Mouse (Mus musculus) limb, embryonic 14.5 days (tissue): Measurements from ENCODE around the gene Gm20388. TPM values are rescaled to one million over a fixed set of nuclear protein-coding genes. Genes with fewer than 3 reads are reported as not detected.

Experiments
- ATAC-seq: fragments of 200-750 bp; cut with Nextera tagmentation; 2 replicates; pipeline ENCODE4 v1.8.0; 2017; ENCODE audit warnings: low read depth, moderate number of reproducible peaks, moderate TSS enrichment; ENCODE audit not compliant: low FRiP score
- DNase-seq: peaks from one replicate; pipeline ENCODE4 v3.0.0-alpha.2; 2015; ENCODE audit warnings: low spot score
- H3K27ac ChIP-seq: fragments of 300-500 bp; sonication (generic); replicated peaks from 2 replicates; pipeline ENCODE4 v1.5.1; 2014; ENCODE audit warnings: low read depth, mild to moderate bottlenecking, low read length, moderate library complexity, mixed read lengths
- H3K27me3 ChIP-seq: fragments of 300-500 bp; sonication (generic); 2 replicates; pipeline ENCODE4 v1.6.1; 2014; ENCODE audit warnings: low read length, mixed read lengths; ENCODE audit not compliant: control insufficient read depth, insufficient read depth
- H3K36me3 ChIP-seq: fragments of 300-500 bp; sonication (generic); 2 replicates; pipeline ENCODE4 v1.6.1; 2014; ENCODE audit warnings: mild to moderate bottlenecking, low read length, moderate library complexity, mixed read lengths; ENCODE audit not compliant: control insufficient read depth, insufficient read depth
- H3K4me1 ChIP-seq: fragments of 300-500 bp; sonication (generic); 2 replicates; pipeline ENCODE4 v1.6.1; 2014; ENCODE audit warnings: antibody characterized with exemption, low read length, mixed read lengths; ENCODE audit not compliant: control insufficient read depth, insufficient read depth
- H3K4me2 ChIP-seq: fragments of 300-500 bp; sonication (generic); replicated peaks from 2 replicates; pipeline ENCODE4 v1.6.1; 2014; ENCODE audit warnings: low read depth, mild to moderate bottlenecking, low read length, moderate library complexity; ENCODE audit not compliant: severe bottlenecking
- H3K4me3 ChIP-seq: fragments of 300-500 bp; sonication (generic); replicated peaks from 2 replicates; pipeline ENCODE4 v1.5.1; 2014; ENCODE audit warnings: low read length
- H3K9ac ChIP-seq: fragments of 300-500 bp; sonication (generic); 2 replicates; pipeline ENCODE4 v1.6.1; 2014; ENCODE audit warnings: mild to moderate bottlenecking, low read depth, low read length, moderate library complexity; ENCODE audit not compliant: severe bottlenecking
- H3K9me3 ChIP-seq: fragments of 300-500 bp; sonication (generic); 2 replicates; pipeline ENCODE4 v1.6.1; 2016; ENCODE audit warnings: low read length; ENCODE audit not compliant: control insufficient read depth
- POLR2A ChIP-seq: fragments of 200-500 bp; IDR thresholded peaks from 2 replicates; pipeline ENCODE4 v1.8.0; 2012; ENCODE audit warnings: inconsistent platforms, mild to moderate bottlenecking, moderate library complexity, borderline replicate concordance; ENCODE audit not compliant: insufficient read depth, insufficient read length; ENCODE audit errors: extremely low read depth
- WGBS: fragments of 180-500 bp; shearing (Covaris S2); extraction: QIAGEN DNeasy Blood & Tissue Kit; methylation state at CpG from one replicate; pipeline ENCODE4 v1.1.7; 2014; 5-methylcytosine and 5-hydroxymethylcytosine counted together
- polyA plus RNA-seq, 2 experiments: library from polyadenylated mRNA; depleted of rRNA in 1 of 2; stranded (reverse) in 1 of 2; unstranded in 1 of 2; fragments of >200 nt; fragmentation: Nextera tagmentation in 1 of 2; extraction: Ambion mirVana in 1 of 2; gene quantifications; 2 replicates each; pipeline versions ENCODE4 v1.2.1 to v1.2.3; 2012 to 2014

Gm20388 gene
- polyA plus RNA-seq, 2 experiments = 1.9 to 49.9 TPM

DNA sequence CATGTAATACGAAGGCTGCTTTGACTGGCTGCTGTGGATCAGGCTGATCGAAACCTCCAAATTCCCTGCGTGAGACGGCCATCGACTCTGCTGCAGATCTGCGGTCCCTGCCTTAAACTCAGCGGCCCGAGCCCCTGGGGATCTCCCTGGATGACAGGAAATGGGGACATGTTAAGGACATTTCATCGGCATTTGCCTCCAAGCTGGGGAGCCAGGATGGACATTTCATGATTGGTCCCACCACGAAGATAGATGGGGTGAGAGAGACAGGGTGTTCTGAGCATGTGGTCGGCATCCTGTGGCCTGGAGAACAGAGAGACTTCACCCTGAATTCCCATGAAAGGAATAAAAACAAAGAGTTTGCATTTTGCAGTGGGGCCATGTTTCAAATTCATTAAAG, 1484.7 kb downstream of the Gm20388 start:
- Histone ChIP-seq H3K9ac (no peak overlapping the region), H3K36me3 (no peaks in the 10 kb centered on the region), H3K4me1 (peaks cover 46% of the 10 kb centered on the region), H3K9me3 (no peaks in the 10 kb centered on the region), H3K27ac (no peak overlapping the region), H3K4me2 (no peak overlapping the region), H3K27me3 (peaks cover 55% of the 10 kb centered on the region), H3K4me3 (no peak overlapping the region)
- no peak for DNase-seq
- WGBS = 36% methylated on average over 11 of the region's 11 CpGs
- ATAC-seq = no peak
- TF ChIP-seq POLR2A = no peak

DNA sequence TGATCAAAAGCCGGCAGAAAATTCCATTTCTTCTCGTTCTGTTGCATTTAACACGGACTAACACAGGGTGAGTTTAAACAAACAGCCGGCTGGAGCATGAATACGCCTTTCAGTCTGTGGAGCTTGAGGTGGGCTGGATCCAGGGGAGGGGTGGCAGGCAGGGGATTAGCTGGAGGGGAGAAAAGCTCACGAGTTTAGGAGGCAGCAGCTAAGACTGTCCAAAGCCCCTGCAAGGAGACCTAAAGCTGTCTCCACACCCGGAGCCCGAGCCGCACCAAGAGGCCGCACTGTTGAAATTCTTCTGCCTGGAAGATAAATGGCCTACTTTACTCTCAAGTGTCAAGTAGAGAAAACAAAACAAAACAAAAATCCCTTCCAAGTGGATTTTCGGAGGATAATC, 1485.5 kb downstream of the Gm20388 start:
- DNase-seq (no peak), ATAC-seq (no peak)
- Histone ChIP-seq H3K27ac (no peak overlapping the region), H3K4me3 (no peak overlapping the region), H3K9me3 (no peaks in the 10 kb centered on the region), H3K4me1 (peaks cover 38% of the 10 kb centered on the region), H3K4me2 (peak overlapping the region; percentile 22; the same call in 1 of the 2 replicates), H3K27me3 (peaks cover 49% of the 10 kb centered on the region), H3K9ac (no peak overlapping the region), H3K36me3 (no peaks in the 10 kb centered on the region)
- TF ChIP-seq POLR2A = no peak
- WGBS = 28% methylated on average over 11 of the region's 11 CpGs

DNA sequence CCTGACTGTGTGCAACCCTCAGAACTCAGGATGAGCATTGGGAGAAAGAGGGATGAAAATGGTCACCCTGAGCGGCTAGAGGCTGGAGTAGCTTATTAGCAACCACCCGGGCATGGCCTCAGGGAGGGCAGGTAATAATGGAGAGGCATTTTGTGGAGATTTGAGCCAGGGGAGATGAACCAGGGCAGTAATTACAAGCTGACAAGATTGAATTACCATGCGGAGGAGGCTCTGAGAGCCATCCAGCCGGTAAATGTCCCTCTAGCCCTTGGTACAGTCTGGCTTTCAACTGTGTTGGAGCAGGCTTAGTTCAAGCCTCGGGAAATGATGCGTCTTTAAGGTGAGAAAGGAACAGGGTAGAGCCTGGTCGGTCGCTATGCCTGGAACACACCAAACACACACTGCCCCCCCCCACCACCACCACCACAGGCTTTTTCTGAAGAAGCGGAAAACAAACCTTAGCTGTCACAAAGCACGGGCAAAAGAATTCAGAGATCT, 1486.6 kb downstream of the Gm20388 start:
- peaks cover 41% of the 10 kb centered on the region for H3K27me3 ChIP-seq
- H3K9me3 ChIP-seq = no peaks in the 10 kb centered on the region
- no peaks in the 10 kb centered on the region for H3K36me3 ChIP-seq
- no peak for ATAC-seq
- H3K4me3 ChIP-seq = no peak overlapping the region
- peaks cover 30% of the 10 kb centered on the region for H3K4me1 ChIP-seq
- no peak overlapping the region for H3K9ac ChIP-seq
- H3K27ac ChIP-seq = no peak overlapping the region
- no peak for TF ChIP-seq POLR2A
- 39% methylated on average over 10 of the region's 10 CpGs for WGBS
- no peak overlapping the region for H3K4me2 ChIP-seq
- DNase-seq = no peak

DNA sequence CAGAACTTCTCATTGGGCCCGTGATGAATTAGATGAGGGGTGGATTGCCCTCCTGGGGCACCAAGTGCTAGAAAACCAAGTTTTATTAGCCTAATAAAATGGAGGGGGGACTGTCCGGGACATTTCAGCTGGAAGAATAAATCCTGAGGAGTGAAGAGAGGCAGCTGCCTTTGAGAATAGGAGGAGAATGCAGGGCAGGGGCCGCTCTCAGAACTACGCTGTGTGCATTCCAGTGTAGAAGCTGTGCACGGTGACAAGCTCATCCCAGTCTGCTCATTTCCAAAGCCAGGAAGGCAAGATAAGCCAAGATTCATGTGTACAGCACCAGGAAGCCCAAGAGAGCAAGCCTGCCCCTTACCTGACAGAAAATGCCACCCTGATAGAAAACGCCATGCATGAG, 1487.4 kb downstream of the Gm20388 start:
- H3K4me3 ChIP-seq = no peak overlapping the region
- H3K4me2 ChIP-seq = no peak overlapping the region
- WGBS = 21% methylated on average over 6 of the region's 6 CpGs
- no peak for DNase-seq
- H3K27ac ChIP-seq = no peak overlapping the region
- H3K9me3 ChIP-seq = no peaks in the 10 kb centered on the region
- 0 out of 2 replicates have a peak overlapping the region, but pooled peaks have one; percentile 14 for H3K9ac ChIP-seq
- no peaks in the 10 kb centered on the region for H3K36me3 ChIP-seq
- peaks cover 33% of the 10 kb centered on the region for H3K27me3 ChIP-seq
- no peak for TF ChIP-seq POLR2A
- ATAC-seq = no peak
- peaks cover 30% of the 10 kb centered on the region for H3K4me1 ChIP-seq

DNA sequence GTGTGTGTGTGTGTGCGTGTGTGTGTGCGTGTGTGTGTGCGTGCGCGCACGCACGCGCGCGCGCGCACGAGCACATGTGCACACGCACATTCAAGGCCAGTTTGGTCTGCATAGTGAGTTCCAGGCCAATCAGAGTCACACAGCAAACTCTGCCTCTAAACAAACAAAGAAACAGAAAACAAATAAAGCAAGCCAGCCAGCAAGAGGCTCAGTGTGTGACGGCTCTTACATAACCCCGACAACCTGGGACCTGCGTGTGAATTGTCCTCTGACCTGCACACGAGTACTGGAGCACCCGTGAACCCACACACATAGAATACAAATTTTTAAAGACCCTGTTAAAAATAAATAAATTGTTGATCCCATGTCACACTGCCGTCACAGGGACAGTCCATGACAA, 1488.1 kb downstream of the Gm20388 start:
- WGBS = 88% methylated on average over 20 of the region's 20 CpGs
- Histone ChIP-seq H3K36me3 (no peaks in the 10 kb centered on the region), H3K27ac (no peak overlapping the region), H3K9me3 (no peaks in the 10 kb centered on the region), H3K4me3 (no peak overlapping the region), H3K4me2 (no peak overlapping the region), H3K4me1 (peaks cover 30% of the 10 kb centered on the region), H3K9ac (no peak overlapping the region), H3K27me3 (peaks cover 28% of the 10 kb centered on the region; the same call in 1 of the 2 replicates)
- TF ChIP-seq POLR2A = no peak
- ATAC-seq (no peak), DNase-seq (no peak)

DNA sequence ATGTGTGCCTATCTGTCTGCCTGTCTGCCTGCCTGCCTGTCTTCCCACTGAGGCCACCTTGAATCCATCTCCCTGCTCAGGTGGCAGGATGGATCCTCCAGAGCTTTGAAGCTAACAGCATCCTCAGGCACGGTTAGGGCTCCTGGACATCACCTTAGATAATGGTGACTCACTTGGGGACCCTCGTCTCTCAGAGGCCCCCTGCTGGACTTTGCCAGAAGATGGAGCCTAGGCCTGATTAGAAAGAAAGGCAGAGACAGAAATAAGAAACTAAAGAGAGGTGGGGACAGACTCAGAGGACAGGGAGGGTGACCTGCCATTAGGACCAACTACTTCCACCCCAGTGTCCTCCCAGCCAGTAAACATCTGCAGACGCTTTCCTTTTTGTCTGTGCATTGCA, 1488.5 kb downstream of the Gm20388 start:
- DNase-seq (no peak), ATAC-seq (no peak)
- peaks cover 30% of the 10 kb centered on the region for H3K4me1 ChIP-seq
- no peak overlapping the region for H3K9ac ChIP-seq
- no peaks in the 10 kb centered on the region for H3K9me3 ChIP-seq
- H3K27me3 ChIP-seq = peaks cover 23% of the 10 kb centered on the region; the same call in 1 of the 2 replicates
- no peaks in the 10 kb centered on the region for H3K36me3 ChIP-seq
- WGBS = 51% methylated on average over 3 of the region's 3 CpGs
- no peak for TF ChIP-seq POLR2A
- no peak overlapping the region for H3K4me2 ChIP-seq
- no peak overlapping the region for H3K4me3 ChIP-seq
- H3K27ac ChIP-seq = no peak overlapping the region
